Mouse (Mus musculus): ENCODE measurements around the gene Gm17535.
"Not testable (repeated sequence)": the region's sequence is repeated elsewhere in the genome, so short reads cannot be mapped to it uniquely, and the experiment has no call there.

- TF ChIP-seq CTCF, EP300 (IDR thresholded peaks at IDR 0.05; ENCODE audit: low read depth): not testable (repeated sequence)
These were observed 11.9 kb upstream of the Gm17535 start for GRCm38 (mm10) chr9:3022316-3023008.

Data from liver, embryonic 14.5 days (tissue).